Mouse (Mus musculus): ENCODE measurements around the gene Slc44a5.

- TF ChIP-seq CTCF (IDR thresholded peaks at IDR 0.05; ENCODE audit: low read depth, low read length) (no peak), POLR2A (IDR thresholded peaks at IDR 0.05; ENCODE audit: insufficient read depth, low read length) (no peak), EP300 (IDR thresholded peaks at IDR 0.05; ENCODE audit: insufficient read depth, low read depth, low read length) (no peak)
These were observed 219.2 kb downstream of the Slc44a5 start for GRCm38 (mm10) chr3:154192328-154193030.

All from ES-Bruce4 (cell line).